Mouse (Mus musculus): ENCODE measurements at regions not wholly inside any gene's neighbourhood (a gene's known extent, or its start where the extent isn't known, plus 50 kb on each side); places are given as distances from the start of the nearest gene placed in this dataset.

DNA sequence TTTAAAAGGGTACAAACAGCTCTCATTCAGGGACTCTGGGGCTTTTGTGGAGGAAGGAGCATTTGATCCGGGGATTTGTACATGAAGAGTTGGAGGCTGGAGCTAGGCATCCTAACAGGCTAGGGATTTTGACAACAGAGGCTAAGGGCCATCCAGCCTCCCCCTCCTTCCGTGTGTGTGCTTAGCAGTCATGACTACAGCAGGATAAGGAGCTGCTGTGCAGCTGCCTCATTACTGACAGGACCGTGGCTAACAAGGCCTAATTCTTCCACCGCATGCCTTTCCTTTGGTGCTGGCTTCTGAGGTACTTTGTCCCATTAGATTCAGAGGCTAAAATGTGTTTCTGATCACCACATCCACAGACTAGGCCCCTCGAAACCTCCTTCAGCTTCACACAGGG, 110.0 kb upstream of the Stx16 start:
- H3K36me3 ChIP-seq (ENCODE audit: control insufficient read depth, insufficient read depth, low read length) = no peaks in the 10 kb centered on the region
- WGBS = 86% methylated on average over 5 of the region's 5 CpGs
- no peaks in the 10 kb centered on the region for H3K4me1 ChIP-seq (ENCODE audit: control insufficient read depth, insufficient read depth, low read length)
- TF ChIP-seq POLR2A (IDR thresholded peaks at IDR 0.05; ENCODE audit: low read depth, low read length) (no peak), CTCF (conservative IDR thresholded peaks at IDR 0.05; ENCODE audit: insufficient read depth, insufficient read length, low read depth, low read length) (no peak)
- no peak overlapping the region for H3K4me3 ChIP-seq (ENCODE audit: insufficient read depth, low read depth, low read length)
- no peak overlapping the region for H3K27ac ChIP-seq (ENCODE audit: insufficient read depth, low read depth, low read length)
- H3K27me3 ChIP-seq (replicated peaks; ENCODE audit: control insufficient read depth, insufficient read depth, low read length) = no peaks in the 10 kb centered on the region
- no peak for DNase-seq

DNA sequence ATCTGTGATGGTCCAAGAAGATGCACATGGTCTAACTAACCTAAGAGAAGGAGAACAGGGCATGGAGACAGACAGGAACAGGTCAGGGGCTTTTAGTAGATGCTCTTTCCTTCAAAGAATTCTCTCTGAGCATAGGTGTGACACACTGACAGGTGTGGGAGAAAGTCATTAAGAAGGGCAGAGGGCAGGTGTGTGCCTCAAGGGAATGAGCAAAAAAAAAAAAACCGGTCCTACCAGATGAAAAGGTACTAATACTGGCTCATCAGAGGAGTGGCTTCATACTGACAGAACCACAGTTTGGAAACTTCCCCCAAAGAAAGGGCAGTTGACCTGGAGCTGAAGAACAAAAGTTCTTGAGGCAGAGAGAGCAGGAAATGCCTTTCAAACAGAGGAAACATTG, 105.3 kb upstream of the Stx16 start:
- 25% methylated on average over 1 of the region's 1 CpGs for WGBS
- H3K4me1 ChIP-seq (ENCODE audit: control insufficient read depth, insufficient read depth, low read length) = peaks cover 5% of the 10 kb centered on the region
- no peak for DNase-seq
- no peaks in the 10 kb centered on the region for H3K36me3 ChIP-seq (ENCODE audit: control insufficient read depth, insufficient read depth, low read length)
- no peaks in the 10 kb centered on the region for H3K27me3 ChIP-seq (replicated peaks; ENCODE audit: control insufficient read depth, insufficient read depth, low read length)
- no peak overlapping the region for H3K27ac ChIP-seq (ENCODE audit: insufficient read depth, low read depth, low read length)
- H3K4me3 ChIP-seq (ENCODE audit: insufficient read depth, low read depth, low read length) = no peak overlapping the region
- TF ChIP-seq CTCF (conservative IDR thresholded peaks at IDR 0.05; ENCODE audit: insufficient read depth, insufficient read length, low read depth, low read length) (no peak), POLR2A (IDR thresholded peaks at IDR 0.05; ENCODE audit: low read depth, low read length) (no peak)

DNA sequence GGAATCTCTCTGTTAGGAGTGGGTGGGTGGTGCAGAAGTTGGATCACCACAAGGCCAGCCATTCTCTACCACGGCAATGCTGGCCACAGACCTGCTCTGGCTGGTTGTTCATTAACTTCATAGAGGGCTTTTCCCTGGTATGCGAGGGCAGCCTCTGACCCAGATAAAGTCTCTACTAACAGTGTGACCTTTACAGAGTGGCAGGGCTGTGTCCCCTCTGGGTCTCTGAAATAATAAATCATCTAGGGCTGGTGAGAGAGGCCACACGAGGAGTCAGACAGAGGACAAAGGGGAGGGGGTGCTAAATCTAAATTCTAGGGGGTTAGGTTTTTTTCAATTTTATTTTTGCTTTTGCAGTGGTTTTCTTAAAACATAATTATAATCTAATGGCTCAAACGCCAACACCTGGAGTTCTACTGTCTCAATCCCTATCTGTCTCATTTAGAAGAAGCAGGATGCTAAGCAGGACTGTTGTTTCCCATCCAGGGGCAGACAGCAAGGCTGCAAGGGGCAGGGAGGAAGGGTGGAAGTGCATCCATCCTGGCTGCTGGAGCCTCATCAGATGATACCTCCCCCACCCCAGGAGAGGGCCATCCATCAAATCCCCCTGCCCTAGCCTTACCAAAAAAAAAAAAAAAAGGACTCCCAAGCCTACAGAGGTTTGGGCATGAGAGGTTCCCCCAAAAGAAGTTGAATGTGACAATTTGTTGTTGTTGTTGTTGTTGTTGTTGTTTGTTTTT, 99.6 kb upstream of the Stx16 start:
- DNase-seq = peak; percentile 94
- no peak overlapping the region for H3K4me3 ChIP-seq (ENCODE audit: insufficient read depth, low read depth, low read length)
- WGBS = 14% methylated on average over 4 of the region's 4 CpGs
- no peaks in the 10 kb centered on the region for H3K36me3 ChIP-seq (ENCODE audit: control insufficient read depth, insufficient read depth, low read length)
- peaks cover 30% of the 10 kb centered on the region for H3K4me1 ChIP-seq (ENCODE audit: control insufficient read depth, insufficient read depth, low read length)
- H3K27ac ChIP-seq (ENCODE audit: insufficient read depth, low read depth, low read length) = peak overlapping the region; percentile 99
- no peaks in the 10 kb centered on the region for H3K27me3 ChIP-seq (replicated peaks; ENCODE audit: control insufficient read depth, insufficient read depth, low read length)
- no peak for TF ChIP-seq CTCF (conservative IDR thresholded peaks at IDR 0.05; ENCODE audit: insufficient read depth, insufficient read length, low read depth, low read length)
- no peak for TF ChIP-seq POLR2A (IDR thresholded peaks at IDR 0.05; ENCODE audit: low read depth, low read length)

DNA sequence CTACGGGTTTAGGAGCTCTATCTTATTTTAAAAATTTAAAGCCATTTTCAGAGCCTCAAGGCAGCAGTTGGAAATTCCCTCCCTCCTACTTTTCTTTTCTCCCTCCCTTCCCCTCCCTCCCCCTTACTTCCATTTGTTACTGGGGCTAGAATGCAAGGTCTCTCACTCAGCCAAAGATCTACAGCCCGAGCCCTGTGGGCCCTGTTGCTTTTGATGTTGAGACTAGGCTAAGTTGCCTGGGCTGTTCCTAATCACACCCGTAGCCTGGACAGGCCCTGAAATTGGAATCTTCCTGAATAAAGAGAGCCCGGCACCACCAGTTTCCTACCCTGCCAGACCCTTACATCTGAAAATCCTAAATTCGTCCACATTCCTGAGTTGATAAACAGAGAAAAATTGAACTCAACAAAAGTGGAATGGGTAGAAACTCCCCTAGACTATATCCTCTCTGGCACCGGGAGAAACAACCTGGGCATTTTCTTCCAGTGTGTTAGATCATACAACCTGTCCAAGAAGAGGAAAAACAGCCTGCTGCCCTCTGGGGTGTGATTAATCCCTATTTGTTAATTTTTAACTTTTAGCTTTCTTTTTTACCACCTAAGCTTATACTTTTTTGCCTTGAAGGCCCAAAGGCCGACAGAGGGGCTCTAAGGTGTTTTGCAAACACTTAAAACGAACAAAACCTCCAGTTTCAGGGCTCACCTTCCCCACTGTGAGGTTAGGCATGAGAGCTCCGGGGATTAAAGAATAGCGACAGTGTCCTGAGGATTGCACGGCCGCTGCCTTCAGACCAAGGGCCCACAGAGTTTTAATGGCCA, 98.7 kb upstream of the Stx16 start:
- Histone ChIP-seq H3K27me3 (replicated peaks; ENCODE audit: control insufficient read depth, insufficient read depth, low read length) (no peaks in the 10 kb centered on the region), H3K4me3 (ENCODE audit: insufficient read depth, low read depth, low read length) (no peak overlapping the region), H3K4me1 (ENCODE audit: control insufficient read depth, insufficient read depth, low read length) (peaks cover 30% of the 10 kb centered on the region), H3K27ac (ENCODE audit: insufficient read depth, low read depth, low read length) (peak overlapping the region; percentile 99), H3K36me3 (ENCODE audit: control insufficient read depth, insufficient read depth, low read length) (no peaks in the 10 kb centered on the region)
- TF ChIP-seq POLR2A (IDR thresholded peaks at IDR 0.05; ENCODE audit: low read depth, low read length) (no peak), CTCF (conservative IDR thresholded peaks at IDR 0.05; ENCODE audit: insufficient read depth, insufficient read length, low read depth, low read length) (no peak)
- DNase-seq = peak; percentile 82
- 30% methylated on average over 12 of the region's 12 CpGs for WGBS

DNA sequence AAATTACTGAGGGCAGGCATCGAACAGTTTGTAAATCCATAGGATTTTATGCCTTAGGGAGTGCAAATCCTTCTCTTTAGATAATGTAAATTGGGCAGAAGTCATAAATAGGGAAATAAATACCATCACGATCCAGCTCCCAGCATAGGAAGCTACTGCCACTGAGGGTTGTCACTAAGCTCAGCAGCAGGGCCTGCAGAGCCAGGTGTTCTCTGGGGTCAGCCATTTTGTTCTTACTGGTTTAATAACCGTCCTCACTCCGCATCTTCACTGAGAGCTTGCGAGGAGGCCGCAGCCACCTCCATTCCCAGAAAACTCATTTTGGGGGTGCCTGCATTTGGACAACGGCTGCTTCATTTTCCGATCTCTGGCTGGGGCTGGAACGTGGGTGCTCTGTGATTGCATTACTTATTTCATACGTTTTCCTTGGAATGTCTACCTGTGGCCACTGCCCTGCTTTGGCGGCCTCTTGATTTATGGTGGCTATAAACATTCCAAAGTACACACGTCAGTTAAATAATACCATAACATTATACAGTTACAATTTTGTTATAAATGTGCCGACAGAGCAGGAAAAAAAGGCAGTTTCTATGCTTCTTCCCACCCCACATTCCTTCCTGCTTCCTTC, 97.9 kb upstream of the Stx16 start:
- Histone ChIP-seq H3K27ac (ENCODE audit: insufficient read depth, low read depth, low read length) (peak overlapping the region; percentile 99), H3K4me3 (ENCODE audit: insufficient read depth, low read depth, low read length) (no peak overlapping the region), H3K27me3 (replicated peaks; ENCODE audit: control insufficient read depth, insufficient read depth, low read length) (no peaks in the 10 kb centered on the region), H3K36me3 (ENCODE audit: control insufficient read depth, insufficient read depth, low read length) (no peaks in the 10 kb centered on the region), H3K4me1 (ENCODE audit: control insufficient read depth, insufficient read depth, low read length) (peaks cover 30% of the 10 kb centered on the region)
- WGBS = 49% methylated on average over 13 of the region's 13 CpGs
- DNase-seq = peak; percentile 23
- TF ChIP-seq POLR2A (IDR thresholded peaks at IDR 0.05; ENCODE audit: low read depth, low read length) (no peak), CTCF (conservative IDR thresholded peaks at IDR 0.05; ENCODE audit: insufficient read depth, insufficient read length, low read depth, low read length) (no peak)

DNA sequence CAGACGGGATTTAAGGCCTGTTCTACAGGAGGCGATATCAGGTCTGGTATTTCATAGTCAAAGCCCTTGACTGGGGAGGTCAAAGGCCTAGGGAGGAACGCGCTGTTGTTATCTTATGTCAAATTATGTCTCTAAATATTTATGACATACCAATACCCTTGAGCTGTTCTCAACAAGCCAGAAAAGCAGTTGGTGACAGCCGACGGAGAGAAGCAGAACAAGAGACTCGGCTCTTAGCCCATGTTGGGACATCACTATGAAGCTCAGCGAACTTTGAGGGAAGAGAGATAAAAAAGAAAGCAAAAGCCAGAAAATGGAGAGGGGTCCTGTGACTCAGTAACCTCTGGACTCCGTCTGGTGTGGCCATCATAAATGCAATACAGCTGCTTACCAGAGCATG, 95.1 kb upstream of the Stx16 start:
- no peak overlapping the region for H3K4me3 ChIP-seq (ENCODE audit: insufficient read depth, low read depth, low read length)
- DNase-seq = no peak
- no peaks in the 10 kb centered on the region for H3K27me3 ChIP-seq (replicated peaks; ENCODE audit: control insufficient read depth, insufficient read depth, low read length)
- no peak overlapping the region for H3K27ac ChIP-seq (ENCODE audit: insufficient read depth, low read depth, low read length)
- WGBS = 75% methylated on average over 9 of the region's 9 CpGs
- H3K4me1 ChIP-seq (ENCODE audit: control insufficient read depth, insufficient read depth, low read length) = peaks cover 22% of the 10 kb centered on the region
- TF ChIP-seq CTCF (conservative IDR thresholded peaks at IDR 0.05; ENCODE audit: insufficient read depth, insufficient read length, low read depth, low read length) (no peak), POLR2A (IDR thresholded peaks at IDR 0.05; ENCODE audit: low read depth, low read length) (no peak)
- H3K36me3 ChIP-seq (ENCODE audit: control insufficient read depth, insufficient read depth, low read length) = no peaks in the 10 kb centered on the region

DNA sequence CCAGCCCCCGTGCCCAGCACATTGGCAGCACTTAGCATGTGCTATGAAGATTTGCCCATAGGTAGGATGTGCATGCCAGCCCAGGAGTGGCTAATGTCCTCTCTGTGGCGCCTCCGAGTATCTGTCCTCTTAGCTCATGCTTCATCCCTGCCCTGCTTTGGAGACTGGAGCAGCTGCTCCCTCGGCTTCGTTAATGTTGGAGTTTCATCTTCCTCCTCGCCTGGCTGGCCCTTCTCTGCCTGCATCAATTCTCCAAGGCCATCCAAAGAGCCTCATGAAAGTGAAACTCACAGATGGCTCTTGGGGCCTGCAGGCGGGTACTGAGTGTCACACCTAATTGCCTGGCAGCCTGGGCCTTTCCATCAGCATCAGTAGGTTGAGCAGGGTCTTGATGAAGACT, 88.6 kb upstream of the Stx16 start:
- no peak overlapping the region for H3K27ac ChIP-seq (ENCODE audit: insufficient read depth, low read depth, low read length)
- peaks cover 8% of the 10 kb centered on the region for H3K4me1 ChIP-seq (ENCODE audit: control insufficient read depth, insufficient read depth, low read length)
- H3K27me3 ChIP-seq (replicated peaks; ENCODE audit: control insufficient read depth, insufficient read depth, low read length) = no peaks in the 10 kb centered on the region
- no peak overlapping the region for H3K4me3 ChIP-seq (ENCODE audit: insufficient read depth, low read depth, low read length)
- 92% methylated on average over 7 of the region's 7 CpGs for WGBS
- H3K36me3 ChIP-seq (ENCODE audit: control insufficient read depth, insufficient read depth, low read length) = no peaks in the 10 kb centered on the region
- DNase-seq = no peak
- no peak for TF ChIP-seq CTCF (conservative IDR thresholded peaks at IDR 0.05; ENCODE audit: insufficient read depth, insufficient read length, low read depth, low read length)
- TF ChIP-seq POLR2A (IDR thresholded peaks at IDR 0.05; ENCODE audit: low read depth, low read length) = no peak
